Mouse (Mus musculus) heart, adult 18-20 months (tissue): ENCODE measurements at regions not wholly inside any gene's neighbourhood (a gene's known extent, or its start where the extent isn't known, plus 50 kb on each side); places are given as distances from the start of the nearest gene placed in this dataset.

Experiments used
- DNase-seq, 2 experiments: peaks; one replicate each; pipeline ENCODE4 v3.0.0; 2021 to 2022; ENCODE audit warnings: mixed read lengths in 1 of 2

GRCm38 (mm10) chr19:14035371-14035770 is 122.0 kb downstream of the Olfr1505 start:
- DNase-seq = no peak

- no peak for DNase-seq
Observed at GRCm38 (mm10) chr19:14035785-14036184, 122.5 kb downstream of the Olfr1505 start.

GRCm38 (mm10) chr19:14036750-14037149 is 123.4 kb downstream of the Olfr1505 start:
- no peak for DNase-seq

GRCm38 (mm10) chr19:14042753-14043152 is 129.4 kb downstream of the Olfr1505 start:
- no peak for DNase-seq

GRCm38 (mm10) chr19:14045456-14045855 is 132.1 kb downstream of the Olfr1505 start:
- no peak for DNase-seq

GRCm38 (mm10) chr19:14052052-14052451 is 138.7 kb downstream of the Olfr1505 start:
- peak; percentile 2 to 20 for DNase-seq

- peak; percentile 4 to 50 for DNase-seq
Observed at GRCm38 (mm10) chr19:14080538-14080937, 167.2 kb downstream of the Olfr1505 start.

GRCm38 (mm10) chr19:14084726-14085125 is 171.4 kb downstream of the Olfr1505 start:
- DNase-seq = no peak

- DNase-seq = no peak
Observed at GRCm38 (mm10) chr19:14090106-14090505, 176.8 kb downstream of the Olfr1505 start.

- DNase-seq = no peak
Observed at GRCm38 (mm10) chr19:14094191-14094590, 180.9 kb downstream of the Olfr1505 start.

GRCm38 (mm10) chr19:14096187-14096586 is 182.9 kb downstream of the Olfr1505 start:
- no peak for DNase-seq

- no peak for DNase-seq
Observed at GRCm38 (mm10) chr19:14109091-14109490, 195.8 kb downstream of the Olfr1505 start.

GRCm38 (mm10) chr19:14123348-14124113 is 210.2 kb downstream of the Olfr1505 start:
- DNase-seq = no peak

- DNase-seq = no peak
Observed at GRCm38 (mm10) chr19:14124250-14124827, 211.0 kb downstream of the Olfr1505 start.

- DNase-seq = no peak
Observed at GRCm38 (mm10) chr19:14124986-14125385, 211.7 kb downstream of the Olfr1505 start.

- no peak for DNase-seq
Observed at GRCm38 (mm10) chr19:14128397-14129209, 215.3 kb downstream of the Olfr1505 start.

- DNase-seq = no peak
Observed at GRCm38 (mm10) chr19:14161217-14161616, 247.9 kb downstream of the Olfr1505 start.

GRCm38 (mm10) chr19:14162773-14163172 is 249.4 kb downstream of the Olfr1505 start:
- no peak for DNase-seq

GRCm38 (mm10) chr19:14165775-14166174 is 252.4 kb downstream of the Olfr1505 start:
- peak; percentile 64 to 67 for DNase-seq

- DNase-seq = peak; percentile 41 to 55
Observed at GRCm38 (mm10) chr19:14180244-14180643, 266.9 kb downstream of the Olfr1505 start.

- DNase-seq = no peak
Observed at GRCm38 (mm10) chr19:14180956-14181355, 267.6 kb downstream of the Olfr1505 start.

- DNase-seq = peak; percentile 35 to 41
Observed at GRCm38 (mm10) chr19:14181661-14182415, 268.5 kb downstream of the Olfr1505 start.
